Mouse (Mus musculus): ENCODE data around the gene Pax5.

DNA sequence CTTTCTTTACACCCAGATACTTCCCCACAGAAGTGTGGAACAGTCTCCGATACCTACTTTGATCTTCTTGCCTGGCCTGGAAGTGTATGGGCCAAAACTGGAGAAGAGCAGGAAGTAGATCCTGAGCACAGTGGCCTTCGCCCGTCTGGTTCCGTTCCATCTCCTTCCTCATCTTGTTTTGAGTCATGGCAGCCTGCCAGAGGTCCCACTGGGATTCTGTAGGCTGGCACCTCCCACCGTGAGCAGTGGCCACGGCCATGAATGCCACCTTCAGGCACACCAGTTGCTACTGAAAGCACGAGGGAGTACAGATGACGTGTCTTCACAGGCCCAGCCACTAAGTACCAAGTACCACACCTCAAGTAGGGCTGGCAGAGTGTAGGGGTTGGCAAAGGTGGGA, 222.1 kb downstream of the Pax5 start:
- no peak for TF ChIP-seq CTCF (IDR thresholded peaks at IDR 0.05; ENCODE audit: borderline replicate concordance, insufficient read depth, low read length)
- TF ChIP-seq POLR2A (IDR thresholded peaks at IDR 0.05; ENCODE audit: low read depth, low read length), result no peak

Data from embryonic fibroblast, embryonic 13.5 days (primary cell).